Comparison of ENCODE assay signal across 9 mouse cellular contexts in genomic region chr3:83575526-83575925, GRCm38 (mm10).
DNase-seq lines count a peak whose midpoint lies in the region.
"Had no signal": no experiment of that assay in that cellular context is flagged by ENCODE, and none has a peak within 500 bp of the region (broad histone marks: within the 10 kb centered on the region; RNA-seq: fewer than 3 reads in every experiment).

No protein-coding gene starts in this region.

- DNase-seq in cerebellum, postnatal 10 days = peak; percentile 58 to 61
- DNase-seq in cerebellum, adult 18-20 months = no peak
- DNase-seq in heart, adult 11 months = peak; percentile 81
- no peak for DNase-seq in heart, postnatal 14 days
- no peak for DNase-seq in left cerebral cortex, adult 11 months (ENCODE audit: low spot score)
- DNase-seq: adrenal gland, adult 2 months; B cell, adult 2 months; cerebellum, adult 11 months; embryo, embryonic 11 days had no signal

- intact Hi-C loops in heart, postnatal 14 days (cut with DNase I) = no loop called here

Comparison
In these comparisons a context has a peak if more than half of its experiments do, and no peak if none do; other contexts are left out.
1. DNase-seq: peak in cerebellum, postnatal 10 days (2 of 2) and heart, adult 11 months (single experiment); none in cerebellum, adult 18-20 months (0 of 2), heart, postnatal 14 days (0 of 2) and left cerebral cortex, adult 11 months (single experiment).